Mouse (Mus musculus) liver, embryonic 14.5 days (tissue): ENCODE results near the gene Pcca.

ENCODE experiments used
- CTCF ChIP-seq: IDR thresholded peaks from 2 replicates; pipeline ENCODE4 v1.5.1; 2016; ENCODE audit warnings: antibody characterized with exemption, low read depth, control low read depth
- EP300 ChIP-seq: IDR thresholded peaks from 2 replicates; pipeline ENCODE4 v1.6.1; 2016; ENCODE audit warnings: antibody characterized with exemption, low read depth

- TF ChIP-seq CTCF (no peak), EP300 (no peak)
Measured at GRCm38 (mm10) chr14:122492015-122492414, 42.1 kb upstream of the Pcca start.
